Mouse (Mus musculus) adipocyte (in vitro differentiated cells): ENCODE measurements around the gene Ung.

Source experiments
- DNase-seq: peaks from one replicate; pipeline ENCODE4 v3.0.0-alpha.2; 2016; ENCODE audit warnings: low spot score

The Ung gene

GRCm38 (mm10) chr5:114130211-114130605, at the start of gene Ung:
TSS of gene Ung (plus strand) at chr5:114130386.
- no peak for DNase-seq

GRCm38 (mm10) chr5:114085501-114085900, 44.7 kb upstream of the Ung start:
- no peak for DNase-seq

GRCm38 (mm10) chr5:114087875-114088480, 42.2 kb upstream of the Ung start:
- DNase-seq: no peak

- DNase-seq: no peak
These were observed 39.7 kb upstream of the Ung start for GRCm38 (mm10) chr5:114090421-114091013.

GRCm38 (mm10) chr5:114091057-114091807, 39.0 kb upstream of the Ung start, which contains the start of gene Svop:
TSS of gene Svop (minus strand) at chr5:114091570.
- DNase-seq: peak; percentile 76

GRCm38 (mm10) chr5:114099709-114100389, 30.3 kb upstream of the Ung start:
- DNase-seq: peak; percentile 90

- DNase-seq: no peak
These were observed 29.6 kb upstream of the Ung start for GRCm38 (mm10) chr5:114100390-114101099.

GRCm38 (mm10) chr5:114101873-114102272, 28.3 kb upstream of the Ung start:
- DNase-seq: no peak

- DNase-seq: no peak
These were observed 27.4 kb upstream of the Ung start for GRCm38 (mm10) chr5:114102807-114103206.

GRCm38 (mm10) chr5:114106391-114106935, 23.7 kb upstream of the Ung start:
- DNase-seq: no peak

- peak; percentile 40 for DNase-seq
These were observed 16.9 kb upstream of the Ung start for GRCm38 (mm10) chr5:114113334-114113733.

GRCm38 (mm10) chr5:114115030-114115429, 15.2 kb upstream of the Ung start:
- no peak for DNase-seq

GRCm38 (mm10) chr5:114116586-114116985, 13.6 kb upstream of the Ung start:
- DNase-seq: no peak

- DNase-seq: no peak
These were observed 10.4 kb upstream of the Ung start for GRCm38 (mm10) chr5:114119806-114120205.

- DNase-seq: no peak
These were observed 4.2 kb upstream of the Ung start for GRCm38 (mm10) chr5:114126008-114126407.

- DNase-seq: no peak
These were observed 3.5 kb upstream of the Ung start for GRCm38 (mm10) chr5:114126499-114127244.

GRCm38 (mm10) chr5:114127374-114128349, 2.5 kb upstream of the Ung start, which contains the start of gene Alkbh2:
TSS of gene Alkbh2 (minus strand) at chr5:114128218.
- peak; percentile 78 for DNase-seq

- DNase-seq: no peak
These were observed 506 bp upstream of the Ung start for GRCm38 (mm10) chr5:114129550-114130210.
